Comparison of ENCODE assay signal across 20 mouse cellular contexts in the genomic region with DNA sequence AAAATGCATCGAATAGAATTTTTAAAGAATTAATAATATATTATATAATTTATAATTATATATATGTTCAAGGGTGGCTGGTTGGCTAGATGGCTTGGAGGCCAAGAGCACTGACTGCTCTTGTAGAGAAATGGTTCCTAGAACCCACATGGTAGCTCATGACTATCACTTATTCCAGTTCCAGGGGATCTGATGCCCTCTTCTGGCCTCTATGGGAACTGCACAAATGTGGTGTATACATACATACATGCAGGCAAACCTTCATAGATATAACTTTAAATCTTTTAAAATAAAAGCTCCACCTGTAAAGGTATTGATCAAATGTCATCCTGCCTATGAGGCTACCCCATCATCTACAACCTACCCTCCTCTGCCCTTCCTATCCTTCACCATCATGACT.
DNase-seq lines count a peak whose midpoint lies in the region; ATAC-seq and TF ChIP-seq lines count a peak whose summit lies in the region.
"Had no signal": no experiment of that assay in that cellular context is flagged by ENCODE, and none has a peak within 500 bp of the region (broad histone marks: within the 10 kb centered on the region; RNA-seq: fewer than 3 reads in every experiment).

No protein-coding gene starts in this region.

- peak; percentile 3 for DNase-seq in lung, embryonic 14.5 days
- DNase-seq in lung, postnatal 14 days = no peak
- DNase-seq in MEL (ENCODE audit: low read depth, low spot score) = peak; percentile 1
- DNase-seq in cerebellum, postnatal 25 days = no peak
- DNase-seq: adrenal gland, adult 8-10 months; adrenal gland, postnatal 36 days; cerebellum, adult 11 months; cerebellum, adult 9-10 months; cerebellum, postnatal 36 days; gastrocnemius, adult 2 months; gastrocnemius, postnatal 25 days; heart, postnatal 36 days had no signal

- H3K4me1 ChIP-seq in intestine, postnatal 0 days (replicated peaks; ENCODE audit: control insufficient read depth, insufficient read depth, low read length) = no peaks in the 10 kb centered on the region
- no peaks in the 10 kb centered on the region for H3K4me1 ChIP-seq in intestine, embryonic 16.5 days (ENCODE audit: control insufficient read depth, insufficient read depth, low read length)
- H3K4me1 ChIP-seq in lung, embryonic 14.5 days (ENCODE audit: insufficient read depth) = no peaks in the 10 kb centered on the region
- H3K4me1 ChIP-seq in MEL (ENCODE audit: control insufficient read depth in 1 of 2, insufficient read depth in 2 of 2, low read length in 2 of 2) = no peaks in the 10 kb centered on the region
- H3K4me1 ChIP-seq in midbrain, embryonic 13.5 days (replicated peaks) = 0 out of 2 replicates have a peak, but pooled peaks cover 6% of the 10 kb centered on the region
- H3K4me1 ChIP-seq: embryonic facial prominence, embryonic 13.5 days; forebrain, embryonic 12.5 days had no signal

- TF ChIP-seq EP300 in MEL (IDR thresholded peaks at IDR 0.05; ENCODE audit: low read depth in 1 of 2, low read length in 2 of 2) = no peak

- no peak for TF ChIP-seq RAD21 in MEL (IDR thresholded peaks at IDR 0.05; ENCODE audit: low read depth, low read length)

- H3K9me3 ChIP-seq in intestine, postnatal 0 days (ENCODE audit: control insufficient read depth) = no peaks in the 10 kb centered on the region
- H3K9me3 ChIP-seq in intestine, embryonic 16.5 days (ENCODE audit: control insufficient read depth, low read length) = no peaks in the 10 kb centered on the region
- no peaks in the 10 kb centered on the region for H3K9me3 ChIP-seq in lung, embryonic 14.5 days (ENCODE audit: low read depth, low read length)
- no peaks in the 10 kb centered on the region for H3K9me3 ChIP-seq in MEL (replicated peaks; ENCODE audit: insufficient read depth, low read length)
- H3K9me3 ChIP-seq in midbrain, embryonic 13.5 days = 0 out of 2 replicates have a peak, but pooled peaks cover 3% of the 10 kb centered on the region
- H3K9me3 ChIP-seq: forebrain, embryonic 12.5 days; heart, embryonic 12.5 days; hindbrain, embryonic 15.5 days had no signal

- no peak for TF ChIP-seq POLR2A in MEL (IDR thresholded peaks at IDR 0.05; ENCODE audit: control insufficient read depth in 1 of 2, insufficient read depth in 1 of 2, low read depth in 1 of 2, low read length in 2 of 2, poor library complexity in 1 of 2)

- TF ChIP-seq CTCF in intestine, postnatal 0 days (IDR thresholded peaks at IDR 0.05; ENCODE audit: low read depth) = 0 out of 2 replicates have a peak, but pooled peaks have one; percentile 1
- peak; percentile 11; the same call in 1 of the 2 replicates for TF ChIP-seq CTCF in lung, embryonic 14.5 days (IDR thresholded peaks at IDR 0.05; ENCODE audit: low read depth)
- no peak for TF ChIP-seq CTCF in MEL (IDR thresholded peaks at IDR 0.05 in 2 of 3, conservative IDR thresholded peaks at IDR 0.05 in 1 of 3; ENCODE audit: control insufficient read depth in 1 of 3, insufficient read depth in 1 of 3, low read depth in 2 of 3, low read length in 3 of 3, poor library complexity in 1 of 3, severe bottlenecking in 1 of 3)

- ATAC-seq in intestine, postnatal 0 days = no peak
- no peak for ATAC-seq in intestine, embryonic 16.5 days
- ATAC-seq in lung, embryonic 14.5 days (ENCODE audit: insufficient read depth) = no peak
- ATAC-seq in midbrain, embryonic 13.5 days = no peak

- H3K27ac ChIP-seq in intestine, postnatal 0 days (ENCODE audit: low read depth, low read length) = no peak overlapping the region
- H3K27ac ChIP-seq in intestine, embryonic 16.5 days (ENCODE audit: low read length) = no peak overlapping the region
- no peak overlapping the region for H3K27ac ChIP-seq in lung, embryonic 14.5 days (ENCODE audit: low read depth)
- H3K27ac ChIP-seq in MEL (ENCODE audit: control insufficient read depth, low read depth, low read length) = no peak overlapping the region
- no peak overlapping the region for H3K27ac ChIP-seq in midbrain, embryonic 13.5 days
- H3K27ac ChIP-seq: embryonic facial prominence, embryonic 13.5 days; forebrain, embryonic 12.5 days; gastrocnemius, adult 2 months had no signal

- H3K4me2 ChIP-seq in intestine, postnatal 0 days (replicated peaks; ENCODE audit: low read depth) = no peak overlapping the region
- H3K4me2 ChIP-seq in intestine, embryonic 16.5 days (ENCODE audit: low read depth, low read length) = no peak overlapping the region
- no peak overlapping the region for H3K4me2 ChIP-seq in lung, embryonic 14.5 days
- no peak overlapping the region for H3K4me2 ChIP-seq in midbrain, embryonic 13.5 days (replicated peaks)
- H3K4me2 ChIP-seq: embryonic facial prominence, embryonic 13.5 days; forebrain, embryonic 12.5 days; heart, embryonic 12.5 days; hindbrain, embryonic 15.5 days had no signal

- H3K27me3 ChIP-seq in intestine, postnatal 0 days (replicated peaks; ENCODE audit: control insufficient read depth, insufficient read depth, low read length) = no peaks in the 10 kb centered on the region
- no peaks in the 10 kb centered on the region for H3K27me3 ChIP-seq in intestine, embryonic 16.5 days (replicated peaks; ENCODE audit: control insufficient read depth, insufficient read depth, low read length)
- H3K27me3 ChIP-seq in lung, embryonic 14.5 days (ENCODE audit: insufficient read depth, low read length) = no peaks in the 10 kb centered on the region
- no peaks in the 10 kb centered on the region for H3K27me3 ChIP-seq in MEL (ENCODE audit: control insufficient read depth in 1 of 2, insufficient read depth in 2 of 2, low read length in 2 of 2)
- no peaks in the 10 kb centered on the region for H3K27me3 ChIP-seq in midbrain, embryonic 13.5 days
- H3K27me3 ChIP-seq: embryonic facial prominence, embryonic 13.5 days; forebrain, embryonic 12.5 days; heart, embryonic 12.5 days; hindbrain, embryonic 15.5 days had no signal

- H3K79me2 ChIP-seq in MEL (ENCODE audit: control insufficient read depth, insufficient read depth, low read length, poor library complexity) = no peaks in the 10 kb centered on the region

- H3K36me3 ChIP-seq in intestine, postnatal 0 days (ENCODE audit: control insufficient read depth, insufficient read depth) = no peaks in the 10 kb centered on the region
- no peaks in the 10 kb centered on the region for H3K36me3 ChIP-seq in intestine, embryonic 16.5 days (ENCODE audit: control insufficient read depth, insufficient read depth, low read length)
- H3K36me3 ChIP-seq in lung, embryonic 14.5 days (ENCODE audit: insufficient read depth) = no peaks in the 10 kb centered on the region
- no peaks in the 10 kb centered on the region for H3K36me3 ChIP-seq in MEL (ENCODE audit: control insufficient read depth in 1 of 2, insufficient read depth in 2 of 2, low read length in 2 of 2)
- no peaks in the 10 kb centered on the region for H3K36me3 ChIP-seq in midbrain, embryonic 13.5 days
- H3K36me3 ChIP-seq: embryonic facial prominence, embryonic 13.5 days; forebrain, embryonic 12.5 days; G1E; heart, embryonic 12.5 days; hindbrain, embryonic 15.5 days had no signal

- 95% methylated on average over 1 of the region's 1 CpGs for WGBS in intestine, postnatal 0 days
- 92% methylated on average over 1 of the region's 1 CpGs for WGBS in intestine, embryonic 16.5 days
- 94% methylated on average over 1 of the region's 1 CpGs for WGBS in lung, embryonic 14.5 days
- WGBS in midbrain, embryonic 13.5 days = 97% methylated on average over 1 of the region's 1 CpGs

- H3K4me3 ChIP-seq in intestine, postnatal 0 days (ENCODE audit: low read depth, low read length) = no peak overlapping the region
- no peak overlapping the region for H3K4me3 ChIP-seq in intestine, embryonic 16.5 days (ENCODE audit: low read length)
- no peak overlapping the region for H3K4me3 ChIP-seq in lung, embryonic 14.5 days (ENCODE audit: low read depth, low read length)
- H3K4me3 ChIP-seq in MEL (ENCODE audit: control insufficient read depth in 1 of 2, insufficient read depth in 1 of 2, low read depth in 2 of 2, low read length in 2 of 2) = no peak overlapping the region
- no peak overlapping the region for H3K4me3 ChIP-seq in midbrain, embryonic 13.5 days (replicated peaks)
- H3K4me3 ChIP-seq: embryonic facial prominence, embryonic 13.5 days; forebrain, embryonic 12.5 days; gastrocnemius, adult 2 months; heart, embryonic 12.5 days; hindbrain, embryonic 15.5 days had no signal

- no peak overlapping the region for H3K9ac ChIP-seq in intestine, postnatal 0 days (ENCODE audit: low read depth, low read length)
- no peak overlapping the region for H3K9ac ChIP-seq in intestine, embryonic 16.5 days (ENCODE audit: low read depth, low read length)
- no peak overlapping the region for H3K9ac ChIP-seq in lung, embryonic 14.5 days
- H3K9ac ChIP-seq in MEL (ENCODE audit: control insufficient read depth, low read depth, low read length, poor library complexity, severe bottlenecking) = no peak overlapping the region
- H3K9ac ChIP-seq in midbrain, embryonic 13.5 days (replicated peaks) = no peak overlapping the region
- H3K9ac ChIP-seq: embryonic facial prominence, embryonic 13.5 days; forebrain, embryonic 12.5 days; heart, embryonic 12.5 days; hindbrain, embryonic 15.5 days had no signal

TF ChIP-seq in MEL, 35 proteins besides CTCF, POLR2A, EP300 and RAD21:
- TF ChIP-seq TAL1 (IDR thresholded peaks at IDR 0.05; ENCODE audit: low read length) (no peak), ETS1 (IDR thresholded peaks at IDR 0.05; ENCODE audit: low read depth, low read length) (no peak), E2F4 (IDR thresholded peaks at IDR 0.05; ENCODE audit: borderline replicate concordance, low read depth, low read length) (no peak), BHLHE40 (IDR thresholded peaks at IDR 0.05; ENCODE audit: borderline replicate concordance, low read depth, low read length) (no peak), MEF2A (IDR thresholded peaks at IDR 0.05; ENCODE audit: extremely low read depth, insufficient replicate concordance, low read depth, low read length, poor library complexity, severe bottlenecking) (no peak), ZC3H11A (IDR thresholded peaks at IDR 0.05; ENCODE audit: low read depth, low read length) (no peak), ZNF384 (IDR thresholded peaks at IDR 0.05; ENCODE audit: low read depth, low read length) (no peak), SIN3A (IDR thresholded peaks at IDR 0.05; ENCODE audit: low read length) (no peak), JUND (IDR thresholded peaks at IDR 0.05; ENCODE audit: low read depth, low read length) (no peak), MAX (IDR thresholded peaks at IDR 0.05; ENCODE audit: low read length) (no peak), ZMIZ1 (IDR thresholded peaks at IDR 0.05; ENCODE audit: low read depth, low read length) (no peak), HCFC1 (IDR thresholded peaks at IDR 0.05; ENCODE audit: low read depth, low read length) (no peak), MYB (IDR thresholded peaks at IDR 0.05; ENCODE audit: low read depth, low read length) (no peak), CHD1 (IDR thresholded peaks at IDR 0.05; ENCODE audit: low read depth, low read length) (no peak), TCF12 (IDR thresholded peaks at IDR 0.05; ENCODE audit: low read depth, low read length) (no peak), TBP (IDR thresholded peaks at IDR 0.05; ENCODE audit: low read depth, low read length) (no peak)

Comparison
In these comparisons a context has a peak if more than half of its experiments do, and no peak if none do; other contexts are left out.
1. DNase-seq: peak in lung, embryonic 14.5 days (single experiment) and MEL (single experiment); none in lung, postnatal 14 days (single experiment) and cerebellum, postnatal 25 days (0 of 2).
2. CTCF ChIP-seq: peak in intestine, postnatal 0 days (single experiment) and lung, embryonic 14.5 days (single experiment); none in MEL (0 of 3).